Mouse (Mus musculus) ES-E14 (cell line): ENCODE measurements around the gene Ank3.

Source experiments
- HCFC1 ChIP-seq: IDR thresholded peaks from 2 replicates; pipeline ENCODE4 v1.6.1; 2012; ENCODE audit warnings: low read length, inconsistent platforms, borderline replicate concordance; ENCODE audit not compliant: insufficient read depth
- MAFK ChIP-seq: IDR thresholded peaks from 2 replicates; pipeline ENCODE4 v1.6.1; 2014; ENCODE audit warnings: mild to moderate bottlenecking, low read depth, low read length, inconsistent platforms; ENCODE audit not compliant: insufficient read depth
- ZC3H11A ChIP-seq: IDR thresholded peaks from 2 replicates; pipeline ENCODE4 v1.6.1; 2012; ENCODE audit warnings: low read depth, mild to moderate bottlenecking, inconsistent platforms, low read length, borderline replicate concordance
- ZNF384 ChIP-seq: IDR thresholded peaks from 2 replicates; pipeline ENCODE4 v1.6.1; 2012; ENCODE audit warnings: low read depth, low read length, inconsistent platforms

DNA sequence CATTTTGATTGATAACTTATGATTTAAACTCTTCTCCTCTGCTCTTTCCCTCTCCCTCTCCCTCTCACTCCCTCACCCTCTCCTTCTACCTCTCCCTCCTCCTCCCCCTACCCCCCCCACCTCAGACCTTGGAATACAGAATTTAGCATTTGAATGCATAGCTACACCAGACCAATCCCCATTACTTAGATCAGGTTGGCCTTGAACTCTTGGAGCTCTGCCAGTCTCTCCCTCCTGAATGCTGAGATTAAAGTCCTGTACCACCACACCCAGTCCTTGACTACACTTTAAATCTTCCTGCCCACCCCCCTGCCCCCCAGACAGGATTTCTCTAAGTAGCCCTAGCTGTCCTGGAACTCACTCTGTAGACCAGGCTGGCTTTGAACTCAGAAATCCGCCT lies 38.9 kb upstream of the Ank3 start:
- TF ChIP-seq ZC3H11A, result no peak
- TF ChIP-seq HCFC1, result no peak
- TF ChIP-seq MAFK, result no peak
- no peak for TF ChIP-seq ZNF384
